Mouse (Mus musculus) olfactory bulb, adult 2 months (tissue): ENCODE results near the gene Ahcy.

ENCODE experiments used
- CTCF ChIP-seq: fragments of 200-500 bp; IDR thresholded peaks from 2 replicates; pipeline ENCODE4 v1.5.1; 2012; ENCODE audit warnings: low read depth, mild to moderate bottlenecking, low read length, moderate library complexity; ENCODE audit not compliant: insufficient read depth
- POLR2A ChIP-seq: fragments of 200-500 bp; IDR thresholded peaks from 2 replicates; pipeline ENCODE4 v1.6.1; 2012; ENCODE audit warnings: mild to moderate bottlenecking, low read depth, low read length, moderate library complexity; ENCODE audit not compliant: insufficient read depth

DNA sequence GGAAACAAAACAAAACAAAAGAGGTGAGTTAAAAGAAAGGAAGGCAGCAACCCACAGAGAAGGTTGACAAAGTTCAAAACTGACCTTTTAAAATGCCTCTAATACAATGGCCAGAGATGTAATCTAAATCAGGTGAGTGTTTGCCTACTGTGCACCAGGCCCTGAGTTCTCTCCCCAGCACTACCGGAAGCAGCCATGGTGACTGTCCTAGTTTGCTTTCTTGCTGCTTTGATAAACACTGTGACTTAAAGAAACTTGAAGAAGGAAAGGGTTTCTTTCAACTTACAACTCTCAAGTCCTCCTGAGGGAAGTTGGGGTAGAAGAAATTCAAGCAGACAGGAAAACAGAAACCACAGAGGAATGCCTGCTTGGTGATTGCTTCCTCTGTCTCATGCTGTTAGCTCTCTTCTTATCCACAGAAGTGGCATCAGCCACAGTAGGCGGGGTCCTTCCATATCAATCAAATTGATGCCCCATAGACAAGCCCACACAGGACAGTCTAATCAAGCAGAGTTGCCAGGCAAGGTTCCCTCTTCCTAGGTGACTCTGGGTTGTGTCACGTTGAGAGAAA lies 63.1 kb downstream of the Ahcy start:
- no peak for TF ChIP-seq POLR2A
- TF ChIP-seq CTCF: no peak
